In genomic region chr17:81654548-81654947, GRCm38 (mm10) we compare ENCODE assay signal across 11 mouse cellular contexts.
"Had no signal": no experiment of that assay in that cellular context is flagged by ENCODE, and none has a peak within 500 bp of the region (broad histone marks: within the 10 kb centered on the region; RNA-seq: fewer than 3 reads in every experiment).

No protein-coding gene starts in this region.

- H3K27me3 ChIP-seq: intestine, embryonic 15.5 days; limb, embryonic 15.5 days; liver, embryonic 12.5 days; midbrain, embryonic 12.5 days; stomach, embryonic 15.5 days had no signal

- H3K4me3 ChIP-seq: intestine, embryonic 15.5 days; limb, embryonic 15.5 days; liver, embryonic 12.5 days; midbrain, embryonic 12.5 days; stomach, embryonic 15.5 days had no signal

- H3K9ac ChIP-seq: intestine, embryonic 15.5 days; limb, embryonic 15.5 days; liver, embryonic 12.5 days; midbrain, embryonic 12.5 days; stomach, embryonic 15.5 days had no signal

- H3K4me2 ChIP-seq: intestine, embryonic 15.5 days; limb, embryonic 15.5 days; liver, embryonic 12.5 days; midbrain, embryonic 12.5 days; stomach, embryonic 15.5 days had no signal

- H3K9me3 ChIP-seq: intestine, embryonic 15.5 days; limb, embryonic 15.5 days; liver, embryonic 12.5 days; midbrain, embryonic 12.5 days; stomach, embryonic 15.5 days had no signal

- H3K4me1 ChIP-seq: intestine, embryonic 15.5 days; limb, embryonic 15.5 days; liver, embryonic 12.5 days; midbrain, embryonic 12.5 days; stomach, embryonic 15.5 days had no signal

- ATAC-seq: intestine, embryonic 15.5 days; liver, embryonic 12.5 days had no signal

- H3K27ac ChIP-seq: intestine, embryonic 15.5 days; limb, embryonic 15.5 days; liver, embryonic 12.5 days; midbrain, embryonic 12.5 days; stomach, embryonic 15.5 days had no signal

- H3K36me3 ChIP-seq: intestine, embryonic 15.5 days; limb, embryonic 15.5 days; liver, embryonic 12.5 days; midbrain, embryonic 12.5 days; stomach, embryonic 15.5 days had no signal

- DNase-seq: kidney, adult 18-20 months; kidney, postnatal 14 days; left cerebral cortex, postnatal 4 days; right cerebral cortex, postnatal 14 days; thymus, adult 2 months; thymus, postnatal 25 days had no signal
